Mouse (Mus musculus) neural tube, embryonic 11.5 days (tissue): ENCODE results near the gene Ell. TPM values are rescaled to one million over a fixed set of nuclear protein-coding genes. Genes with fewer than 3 reads are reported as not detected.
"Not testable (repeated sequence)": the region's sequence is repeated elsewhere in the genome, so short reads cannot be mapped to it uniquely, and the experiment has no call there.

Source experiments
- ATAC-seq: fragments of 200-750 bp; cut with Nextera tagmentation; 2 replicates; pipeline ENCODE4 v1.8.0; 2017; ENCODE audit warnings: moderate number of reproducible peaks, mild to moderate bottlenecking, moderate TSS enrichment, moderate library complexity; ENCODE audit not compliant: insufficient read depth, low FRiP score, low TSS enrichment
- DNase-seq: peaks from one replicate; pipeline ENCODE4 v3.0.0-alpha.2; 2015; ENCODE audit warnings: low spot score
- H3K27ac ChIP-seq: fragments of 300-500 bp; sonication (generic); 2 replicates; pipeline ENCODE4 v1.5.1; 2014; ENCODE audit warnings: low read depth, mild to moderate bottlenecking, low read length
- H3K27me3 ChIP-seq: fragments of 300-500 bp; sonication (generic); 2 replicates; pipeline ENCODE4 v1.6.1; 2014; ENCODE audit warnings: mild to moderate bottlenecking, low read length, mixed read lengths; ENCODE audit not compliant: control insufficient read depth, insufficient read depth
- H3K36me3 ChIP-seq: fragments of 300-500 bp; sonication (generic); 2 replicates; pipeline ENCODE4 v1.6.1; 2014; ENCODE audit warnings: mild to moderate bottlenecking, low read length, moderate library complexity, mixed read lengths; ENCODE audit not compliant: control insufficient read depth, insufficient read depth
- H3K4me1 ChIP-seq: fragments of 300-500 bp; sonication (generic); 2 replicates; pipeline ENCODE4 v1.6.1; 2014; ENCODE audit warnings: low read length, mixed read lengths; ENCODE audit not compliant: control insufficient read depth, insufficient read depth
- H3K4me2 ChIP-seq: fragments of 300-500 bp; sonication (generic); 2 replicates; pipeline ENCODE4 v1.6.1; 2014; ENCODE audit warnings: low read depth, mild to moderate bottlenecking, moderate library complexity
- H3K4me3 ChIP-seq: fragments of 300-500 bp; sonication (generic); 2 replicates; pipeline ENCODE4 v1.5.1; 2014; ENCODE audit warnings: low read depth, low read length
- H3K9ac ChIP-seq: fragments of 300-500 bp; sonication (generic); 2 replicates; pipeline ENCODE4 v1.6.1; 2014; ENCODE audit warnings: mild to moderate bottlenecking, low read length
- H3K9me3 ChIP-seq: fragments of 300-500 bp; sonication (generic); 2 replicates; pipeline ENCODE4 v1.6.1; 2016; ENCODE audit warnings: low read length; ENCODE audit not compliant: control insufficient read depth
- WGBS: fragments of 180-500 bp; shearing (Covaris S2); extraction: QIAGEN DNeasy Blood & Tissue Kit; methylation state at CpG from one replicate; pipeline ENCODE4 v1.1.7; 2014; 5-methylcytosine and 5-hydroxymethylcytosine counted together
- polyA plus RNA-seq: library from polyadenylated mRNA; unstranded; fragments of >200 nt; fragmentation: Nextera tagmentation; extraction: Ambion mirVana; gene quantifications from 2 replicates; pipeline ENCODE4 v1.2.1, GENCODE M21; 2014

The Ell gene
- polyA plus RNA-seq, 1 experiment from 2014 or later: 18.8 TPM

GRCm38 (mm10) chr8:70583476-70584387 is 44.5 kb downstream of the Ell start:
- DNase-seq: no peak
- Histone ChIP-seq H3K9ac (no peak overlapping the region), H3K27ac (no peak overlapping the region), H3K4me2 (no peak overlapping the region), H3K36me3 (peaks cover 26% of the 10 kb centered on the region), H3K9me3 (no peaks in the 10 kb centered on the region), H3K4me3 (no peak overlapping the region), H3K27me3 (no peaks in the 10 kb centered on the region), H3K4me1 (no peaks in the 10 kb centered on the region)
- 93% methylated on average over 18 of the region's 18 CpGs for WGBS
- ATAC-seq: no peak

- no peak for ATAC-seq
- WGBS: 94% methylated on average over 9 of the region's 9 CpGs
Observed at GRCm38 (mm10) chr8:70584606-70585257, 45.5 kb downstream of the Ell start.

GRCm38 (mm10) chr8:70585258-70585652 is 46.0 kb downstream of the Ell start:
- no peak overlapping the region for H3K4me3 ChIP-seq
- no peak for ATAC-seq
- peaks cover 23% of the 10 kb centered on the region for H3K36me3 ChIP-seq
- no peak overlapping the region for H3K4me2 ChIP-seq
- H3K27me3 ChIP-seq: no peaks in the 10 kb centered on the region
- no peaks in the 10 kb centered on the region for H3K9me3 ChIP-seq
- no peak overlapping the region for H3K9ac ChIP-seq
- H3K4me1 ChIP-seq: no peaks in the 10 kb centered on the region
- no peak overlapping the region for H3K27ac ChIP-seq
- 46% methylated on average over 7 of the region's 7 CpGs for WGBS
- peak; percentile 60 for DNase-seq

More at GRCm38 (mm10) chr8:70584606-70585257, 45.5 kb downstream of the Ell start:
- Histone ChIP-seq H3K27me3 (no peaks in the 10 kb centered on the region), H3K9me3 (no peaks in the 10 kb centered on the region), H3K4me2 (no peak overlapping the region), H3K9ac (no peak overlapping the region), H3K36me3 (peaks cover 23% of the 10 kb centered on the region), H3K4me1 (no peaks in the 10 kb centered on the region), H3K4me3 (no peak overlapping the region), H3K27ac (no peak overlapping the region)
- DNase-seq: no peak

GRCm38 (mm10) chr8:70587955-70588354 is 48.7 kb downstream of the Ell start:
- not testable (repeated sequence) for H3K9me3 ChIP-seq, H3K4me3 ChIP-seq, H3K27me3 ChIP-seq, H3K4me1 ChIP-seq, ATAC-seq, H3K4me2 ChIP-seq, DNase-seq, H3K27ac ChIP-seq, H3K9ac ChIP-seq
- 92% methylated on average over 4 of the region's 4 CpGs for WGBS
- H3K36me3 ChIP-seq: peaks cover 15% of the 10 kb centered on the region

- no peak overlapping the region for H3K9ac ChIP-seq
- H3K27me3 ChIP-seq: no peaks in the 10 kb centered on the region
- no peak overlapping the region for H3K27ac ChIP-seq
- 90% methylated on average over 12 of the region's 12 CpGs for WGBS
- no peak overlapping the region for H3K4me3 ChIP-seq
- no peak overlapping the region for H3K4me2 ChIP-seq
- peaks cover 11% of the 10 kb centered on the region for H3K4me1 ChIP-seq
- ATAC-seq (no peak), DNase-seq (no peak)
- H3K36me3 ChIP-seq: peaks cover 6% of the 10 kb centered on the region; the same call in 1 of the 2 replicates
- H3K9me3 ChIP-seq: no peaks in the 10 kb centered on the region
Observed at GRCm38 (mm10) chr8:70591569-70591968, 52.3 kb downstream of the Ell start.

GRCm38 (mm10) chr8:70593173-70593572 is 53.9 kb downstream of the Ell start:
- peaks cover 22% of the 10 kb centered on the region for H3K4me1 ChIP-seq
- 0 out of 2 replicates have a peak overlapping the region, but pooled peaks have one; percentile 14 for H3K27ac ChIP-seq
- H3K27me3 ChIP-seq: no peaks in the 10 kb centered on the region
- DNase-seq (no peak), ATAC-seq (no peak)
- H3K4me2 ChIP-seq: no peak overlapping the region; the same call in 1 of the 2 replicates
- H3K4me3 ChIP-seq: no peak overlapping the region
- peaks cover 6% of the 10 kb centered on the region; the same call in 1 of the 2 replicates for H3K36me3 ChIP-seq
- H3K9ac ChIP-seq: no peak overlapping the region
- H3K9me3 ChIP-seq: no peaks in the 10 kb centered on the region
- WGBS: 41% methylated on average over 8 of the region's 8 CpGs

- ATAC-seq: peak; percentile 72
- peak within 1 kb of the TSS; percentile 70 for H3K9ac ChIP-seq
- peaks cover 6% of the 10 kb centered on the region for H3K36me3 ChIP-seq
- H3K4me2 ChIP-seq: peak within 1 kb of the TSS; percentile 99
- H3K9me3 ChIP-seq: no peaks in the 10 kb centered on the region
- H3K4me1 ChIP-seq: peaks cover 30% of the 10 kb centered on the region
- under 1% methylated on average over 40 of the region's 40 CpGs for WGBS
- DNase-seq: peak; percentile 93
- peak within 1 kb of the TSS; percentile 61 for H3K4me3 ChIP-seq
- 0 out of 2 replicates have a peak within 1 kb of the TSS, but pooled peaks have one; percentile 39 for H3K27ac ChIP-seq
- 0 out of 2 replicates have a peak, but pooled peaks cover 2% of the 10 kb centered on the region for H3K27me3 ChIP-seq
Observed at GRCm38 (mm10) chr8:70593961-70594609, 54.8 kb downstream of the Ell start, which contains the start of gene Isyna1. Gene Isyna1 (plus strand): TSS chr8:70594373.
